Mouse (Mus musculus): ENCODE measurements around the gene Tmprss6. TPM values are rescaled to one million over a fixed set of nuclear protein-coding genes. Genes with fewer than 3 reads are reported as not detected.
A peak's percentile ranks its signal among the peaks of the same experiment; 100 is the strongest.

The Tmprss6 gene
- polyA plus RNA-seq (2014; fragmentation: Nextera tagmentation; extraction: Ambion mirVana) = 0.50 and 0.52 TPM in 2 replicates

- 77% methylated on average over 7 of the region's 7 CpGs for WGBS
- Histone ChIP-seq H3K4me3 (ENCODE audit: low read depth, low read length) (no peak within 1 kb of the TSS), H3K27ac (ENCODE audit: low read length) (no peak within 1 kb of the TSS), H3K36me3 (ENCODE audit: control insufficient read depth, insufficient read depth, low read length) (no peaks in the 10 kb centered on the region), H3K9me3 (ENCODE audit: control insufficient read depth, low read depth, low read length) (no peaks in the 10 kb centered on the region), H3K4me2 (replicated peaks; ENCODE audit: low read depth, low read length) (no peak within 1 kb of the TSS), H3K27me3 (ENCODE audit: control insufficient read depth, insufficient read depth, low read length) (no peaks in the 10 kb centered on the region), H3K4me1 (ENCODE audit: control insufficient read depth, insufficient read depth, low read length) (peaks cover 6% of the 10 kb centered on the region), H3K9ac (replicated peaks; ENCODE audit: low read depth, low read length) (no peak within 1 kb of the TSS)
- ATAC-seq (ENCODE audit: insufficient number of reproducible peaks, insufficient read depth, low FRiP score, low read depth) = no peak
Measured at GRCm38 (mm10) chr15:78468379-78468937, at the start of gene Tmprss6. Gene Tmprss6 (minus strand): TSS chr15:78468634.

DNA sequence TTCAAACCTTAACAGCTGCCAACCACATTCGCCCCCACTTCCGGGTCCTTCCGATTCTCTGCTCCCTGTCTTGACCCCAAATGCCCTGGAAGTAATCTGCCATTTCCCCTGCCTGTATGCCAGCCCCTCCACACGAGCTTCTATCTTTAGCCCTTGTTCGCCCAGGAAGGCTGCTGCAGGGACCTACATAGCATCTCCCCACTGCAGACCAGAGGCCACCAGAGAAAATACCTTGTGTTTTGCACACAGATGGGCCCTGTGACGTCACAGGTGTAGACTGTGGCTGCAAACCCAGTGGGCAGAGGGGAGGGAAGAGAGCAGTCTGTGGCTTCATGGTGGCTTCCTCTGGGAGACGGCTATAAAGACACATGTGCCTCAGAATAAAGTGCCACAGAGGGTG lies 49.8 kb upstream of the Tmprss6 start:
- no peaks in the 10 kb centered on the region for H3K9me3 ChIP-seq (ENCODE audit: control insufficient read depth, low read depth, low read length)
- no peaks in the 10 kb centered on the region for H3K27me3 ChIP-seq (ENCODE audit: control insufficient read depth, insufficient read depth, low read length)
- WGBS = 56% methylated on average over 7 of the region's 7 CpGs
- H3K27ac ChIP-seq (ENCODE audit: low read length) = no peak overlapping the region
- H3K4me2 ChIP-seq (replicated peaks; ENCODE audit: low read depth, low read length) = no peak overlapping the region
- no peaks in the 10 kb centered on the region for H3K4me1 ChIP-seq (ENCODE audit: control insufficient read depth, insufficient read depth, low read length)
- no peak for ATAC-seq (ENCODE audit: insufficient number of reproducible peaks, insufficient read depth, low FRiP score, low read depth)
- no peak overlapping the region for H3K4me3 ChIP-seq (ENCODE audit: low read depth, low read length)
- no peaks in the 10 kb centered on the region for H3K36me3 ChIP-seq (ENCODE audit: control insufficient read depth, insufficient read depth, low read length)
- no peak overlapping the region for H3K9ac ChIP-seq (replicated peaks; ENCODE audit: low read depth, low read length)

DNA sequence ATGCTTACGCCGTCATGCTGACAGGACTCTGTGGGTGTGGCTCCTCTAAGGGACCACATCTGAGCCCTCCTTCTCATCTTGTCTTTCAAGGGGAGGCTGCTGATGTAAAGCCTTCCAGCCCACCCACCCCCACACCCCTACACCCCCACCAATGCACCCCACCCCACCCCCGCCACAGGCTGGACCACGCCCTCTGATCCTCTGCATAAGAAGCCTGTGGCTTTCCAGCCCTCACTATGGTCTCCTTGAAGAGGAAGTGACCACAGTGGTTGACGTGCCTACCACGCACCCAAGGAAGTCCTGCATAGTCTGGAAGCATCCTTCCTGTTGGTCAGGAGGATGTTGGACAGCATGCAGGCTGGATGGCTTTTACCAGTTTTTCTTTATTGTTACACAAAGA lies 47.3 kb upstream of the Tmprss6 start:
- no peak overlapping the region for H3K27ac ChIP-seq (ENCODE audit: low read length)
- H3K4me2 ChIP-seq (replicated peaks; ENCODE audit: low read depth, low read length) = no peak overlapping the region
- no peak overlapping the region for H3K9ac ChIP-seq (replicated peaks; ENCODE audit: low read depth, low read length)
- H3K9me3 ChIP-seq (ENCODE audit: control insufficient read depth, low read depth, low read length) = no peaks in the 10 kb centered on the region
- 86% methylated on average over 6 of the region's 6 CpGs for WGBS
- H3K4me1 ChIP-seq (ENCODE audit: control insufficient read depth, insufficient read depth, low read length) = no peaks in the 10 kb centered on the region
- no peaks in the 10 kb centered on the region for H3K36me3 ChIP-seq (ENCODE audit: control insufficient read depth, insufficient read depth, low read length)
- H3K27me3 ChIP-seq (ENCODE audit: control insufficient read depth, insufficient read depth, low read length) = no peaks in the 10 kb centered on the region
- no peak overlapping the region for H3K4me3 ChIP-seq (ENCODE audit: low read depth, low read length)
- no peak for ATAC-seq (ENCODE audit: insufficient number of reproducible peaks, insufficient read depth, low FRiP score, low read depth)

DNA sequence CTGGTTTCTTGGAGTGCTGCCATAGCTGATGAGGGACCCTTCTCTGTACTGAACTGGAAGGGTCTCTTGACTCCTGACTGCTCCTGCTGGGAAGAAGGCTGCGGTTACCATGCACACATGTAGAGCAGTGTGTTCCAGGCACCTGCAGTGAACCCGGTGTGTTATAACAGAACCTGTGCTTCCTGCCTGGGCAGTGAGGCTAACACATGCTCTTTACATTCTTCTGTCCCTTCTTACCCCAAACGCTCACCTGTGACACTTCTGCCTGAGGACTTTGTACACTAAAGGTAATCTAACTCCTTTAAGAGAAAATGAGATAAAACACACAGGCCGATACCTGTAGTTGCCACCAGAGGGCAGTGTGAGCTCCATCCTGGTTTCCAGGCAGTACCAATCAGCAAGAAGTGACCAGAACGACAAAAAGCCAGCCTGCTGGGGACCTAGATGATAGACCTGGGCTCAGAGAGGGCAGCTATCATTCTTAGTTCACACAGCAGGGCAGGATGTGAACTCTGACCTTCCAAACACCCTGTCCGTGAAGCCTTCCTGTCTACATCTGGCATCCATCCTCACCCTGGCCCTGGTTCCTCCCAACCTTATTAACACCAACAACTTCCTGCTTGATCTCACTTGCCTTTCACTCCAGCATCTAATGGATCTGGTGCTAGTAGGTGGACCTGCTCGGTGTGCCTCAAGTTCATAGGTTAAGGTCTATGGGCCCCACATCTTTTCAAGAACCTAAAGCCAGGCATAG lies 46.1 kb upstream of the Tmprss6 start:
- Histone ChIP-seq H3K4me2 (replicated peaks; ENCODE audit: low read depth, low read length) (no peak overlapping the region), H3K4me1 (ENCODE audit: control insufficient read depth, insufficient read depth, low read length) (peaks cover 4% of the 10 kb centered on the region; the same call in 1 of the 2 replicates), H3K27me3 (ENCODE audit: control insufficient read depth, insufficient read depth, low read length) (no peaks in the 10 kb centered on the region), H3K9ac (replicated peaks; ENCODE audit: low read depth, low read length) (no peak overlapping the region), H3K27ac (ENCODE audit: low read length) (no peak overlapping the region), H3K9me3 (ENCODE audit: control insufficient read depth, low read depth, low read length) (no peaks in the 10 kb centered on the region), H3K4me3 (ENCODE audit: low read depth, low read length) (no peak overlapping the region), H3K36me3 (ENCODE audit: control insufficient read depth, insufficient read depth, low read length) (no peaks in the 10 kb centered on the region)
- ATAC-seq (ENCODE audit: insufficient number of reproducible peaks, insufficient read depth, low FRiP score, low read depth) = peak; percentile 35; the same call in 1 of the 2 replicates
- 30% methylated on average over 7 of the region's 7 CpGs for WGBS

GRCm38 (mm10) chr15:78513019-78513418 lies 44.6 kb upstream of the Tmprss6 start:
- WGBS = 80% methylated on average over 14 of the region's 14 CpGs
- H3K4me1 ChIP-seq (ENCODE audit: control insufficient read depth, insufficient read depth, low read length) = peaks cover 4% of the 10 kb centered on the region; the same call in 1 of the 2 replicates
- no peak overlapping the region for H3K27ac ChIP-seq (ENCODE audit: low read length)
- H3K27me3 ChIP-seq (ENCODE audit: control insufficient read depth, insufficient read depth, low read length) = no peaks in the 10 kb centered on the region
- no peak overlapping the region for H3K4me3 ChIP-seq (ENCODE audit: low read depth, low read length)
- no peak overlapping the region for H3K9ac ChIP-seq (replicated peaks; ENCODE audit: low read depth, low read length)
- ATAC-seq (ENCODE audit: insufficient number of reproducible peaks, insufficient read depth, low FRiP score, low read depth) = no peak
- H3K36me3 ChIP-seq (ENCODE audit: control insufficient read depth, insufficient read depth, low read length) = no peaks in the 10 kb centered on the region
- H3K4me2 ChIP-seq (replicated peaks; ENCODE audit: low read depth, low read length) = no peak overlapping the region
- no peaks in the 10 kb centered on the region for H3K9me3 ChIP-seq (ENCODE audit: control insufficient read depth, low read depth, low read length)

DNA sequence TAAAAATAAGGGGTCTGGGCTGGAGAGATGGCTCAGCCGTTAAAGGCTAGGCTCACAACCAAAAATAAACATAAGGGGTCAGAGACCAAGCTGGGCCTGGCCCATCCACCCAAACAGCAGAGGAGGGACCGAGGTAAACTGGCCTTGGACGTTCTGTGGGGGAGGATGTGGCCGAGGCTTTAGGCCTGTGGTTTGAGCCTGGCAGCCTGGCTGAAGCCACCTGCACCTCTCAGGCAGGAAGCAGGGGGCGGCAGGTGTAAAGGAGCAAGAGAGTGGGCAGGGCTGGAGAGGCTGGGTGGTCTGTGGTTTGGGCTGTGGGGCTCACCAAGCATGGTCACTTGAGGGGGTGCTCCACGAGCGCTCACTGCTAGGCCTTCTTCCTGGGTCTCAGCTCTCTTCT lies 43.5 kb upstream of the Tmprss6 start:
- H3K27me3 ChIP-seq (ENCODE audit: control insufficient read depth, insufficient read depth, low read length) = no peaks in the 10 kb centered on the region
- H3K9ac ChIP-seq (replicated peaks; ENCODE audit: low read depth, low read length) = no peak overlapping the region
- no peak for ATAC-seq (ENCODE audit: insufficient number of reproducible peaks, insufficient read depth, low FRiP score, low read depth)
- no peaks in the 10 kb centered on the region for H3K9me3 ChIP-seq (ENCODE audit: control insufficient read depth, low read depth, low read length)
- WGBS = 54% methylated on average over 7 of the region's 7 CpGs
- peaks cover 4% of the 10 kb centered on the region; the same call in 1 of the 2 replicates for H3K4me1 ChIP-seq (ENCODE audit: control insufficient read depth, insufficient read depth, low read length)
- H3K4me3 ChIP-seq (ENCODE audit: low read depth, low read length) = no peak overlapping the region
- H3K4me2 ChIP-seq (replicated peaks; ENCODE audit: low read depth, low read length) = no peak overlapping the region
- H3K36me3 ChIP-seq (ENCODE audit: control insufficient read depth, insufficient read depth, low read length) = no peaks in the 10 kb centered on the region
- no peak overlapping the region for H3K27ac ChIP-seq (ENCODE audit: low read length)

- H3K4me3 ChIP-seq (ENCODE audit: low read depth, low read length) = no peak overlapping the region
- H3K27ac ChIP-seq (ENCODE audit: low read length) = no peak overlapping the region
- H3K9me3 ChIP-seq (ENCODE audit: control insufficient read depth, low read depth, low read length) = no peaks in the 10 kb centered on the region
- no peaks in the 10 kb centered on the region for H3K27me3 ChIP-seq (ENCODE audit: control insufficient read depth, insufficient read depth, low read length)
- H3K4me1 ChIP-seq (ENCODE audit: control insufficient read depth, insufficient read depth, low read length) = peaks cover 4% of the 10 kb centered on the region; the same call in 1 of the 2 replicates
- H3K4me2 ChIP-seq (replicated peaks; ENCODE audit: low read depth, low read length) = no peak overlapping the region
- no peak for ATAC-seq (ENCODE audit: insufficient number of reproducible peaks, insufficient read depth, low FRiP score, low read depth)
- H3K36me3 ChIP-seq (ENCODE audit: control insufficient read depth, insufficient read depth, low read length) = no peaks in the 10 kb centered on the region
- H3K9ac ChIP-seq (replicated peaks; ENCODE audit: low read depth, low read length) = no peak overlapping the region
- WGBS = 86% methylated on average over 6 of the region's 6 CpGs
Measured at GRCm38 (mm10) chr15:78510736-78511135, 42.3 kb upstream of the Tmprss6 start.

- Histone ChIP-seq H3K4me2 (replicated peaks; ENCODE audit: low read depth, low read length) (no peak overlapping the region), H3K4me1 (ENCODE audit: control insufficient read depth, insufficient read depth, low read length) (peaks cover 4% of the 10 kb centered on the region; the same call in 1 of the 2 replicates), H3K4me3 (ENCODE audit: low read depth, low read length) (no peak overlapping the region), H3K27ac (ENCODE audit: low read length) (no peak overlapping the region), H3K9ac (replicated peaks; ENCODE audit: low read depth, low read length) (no peak overlapping the region), H3K27me3 (ENCODE audit: control insufficient read depth, insufficient read depth, low read length) (no peaks in the 10 kb centered on the region), H3K36me3 (ENCODE audit: control insufficient read depth, insufficient read depth, low read length) (no peaks in the 10 kb centered on the region), H3K9me3 (ENCODE audit: control insufficient read depth, low read depth, low read length) (no peaks in the 10 kb centered on the region)
- no peak for ATAC-seq (ENCODE audit: insufficient number of reproducible peaks, insufficient read depth, low FRiP score, low read depth)
- WGBS = 71% methylated on average over 8 of the region's 8 CpGs
Measured at GRCm38 (mm10) chr15:78510121-78510576, 41.7 kb upstream of the Tmprss6 start.
